Mouse (Mus musculus) C2C12 (cell line): Measurements from ENCODE around the gene Fam207a.

Source experiments
- CEBPB ChIP-seq: IDR thresholded peaks from one replicate; pipeline ENCODE4 v1.6.1; 2011; ENCODE audit warnings: low read depth, mild to moderate bottlenecking, control low read depth, moderate library complexity
- CTCF ChIP-seq: IDR thresholded peaks from one replicate; pipeline ENCODE4 v1.5.1; 2011; ENCODE audit not compliant: control insufficient read depth, insufficient read depth, insufficient read length
- MYOD1 ChIP-seq: IDR thresholded peaks from one replicate; pipeline ENCODE4 v1.6.1; 2011; ENCODE audit warnings: low read depth; ENCODE audit not compliant: control insufficient read depth, insufficient read length
- MYOG ChIP-seq: IDR thresholded peaks from one replicate; pipeline ENCODE4 v1.6.1; 2011; ENCODE audit not compliant: control insufficient read depth, insufficient read length; ENCODE audit errors: extremely low read depth
- USF1 ChIP-seq: IDR thresholded peaks from one replicate; pipeline ENCODE4 v1.6.1; 2011; ENCODE audit warnings: low read depth, mild to moderate bottlenecking, control low read depth, moderate library complexity

DNA sequence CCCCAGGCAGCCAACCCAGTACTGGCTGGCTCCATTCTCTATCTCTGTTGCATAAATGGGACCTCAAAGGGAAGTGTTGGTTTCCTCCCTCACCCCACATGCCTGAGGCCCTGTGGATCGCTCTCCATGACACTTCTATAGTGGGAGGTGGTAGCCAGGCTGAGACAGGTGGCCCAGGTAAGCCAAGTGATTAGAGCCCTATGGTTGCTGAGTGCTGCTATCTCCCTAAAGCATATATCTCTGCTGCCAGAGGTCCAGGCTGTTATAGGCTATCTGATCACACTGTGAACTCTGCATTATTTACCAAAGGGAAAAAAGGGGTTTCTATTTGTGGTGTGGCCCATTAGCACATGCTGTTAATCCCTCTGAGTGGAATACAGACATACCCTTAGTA is 16.4 kb upstream of the Fam207a start:
- TF ChIP-seq USF1 (no peak), MYOD1 (no peak), CTCF (no peak), MYOG (no peak), CEBPB (no peak)
